Mouse (Mus musculus) C2C12 (cell line): ENCODE measurements at regions not wholly inside any gene's neighbourhood (a gene's known extent, or its start where the extent isn't known, plus 50 kb on each side); places are given as distances from the start of the nearest gene placed in this dataset.

Experiments
- CEBPB ChIP-seq: IDR thresholded peaks from one replicate; pipeline ENCODE4 v1.6.1; 2011; ENCODE audit warnings: low read depth, mild to moderate bottlenecking, control low read depth, moderate library complexity
- CTCF ChIP-seq: IDR thresholded peaks from one replicate; pipeline ENCODE4 v1.5.1; 2011; ENCODE audit not compliant: control insufficient read depth, insufficient read depth, insufficient read length
- MAX ChIP-seq: IDR thresholded peaks from one replicate; pipeline ENCODE4 v1.6.1; 2011; ENCODE audit warnings: mild to moderate bottlenecking, control low read depth
- MYOD1 ChIP-seq: IDR thresholded peaks from one replicate; pipeline ENCODE4 v1.6.1; 2011; ENCODE audit warnings: low read depth; ENCODE audit not compliant: control insufficient read depth, insufficient read length
- MYOG ChIP-seq: IDR thresholded peaks from one replicate; pipeline ENCODE4 v1.6.1; 2011; ENCODE audit not compliant: control insufficient read depth, insufficient read length; ENCODE audit errors: extremely low read depth
- USF1 ChIP-seq: IDR thresholded peaks from one replicate; pipeline ENCODE4 v1.6.1; 2011; ENCODE audit warnings: low read depth, mild to moderate bottlenecking, control low read depth, moderate library complexity

GRCm38 (mm10) chr4:142501177-142501576 is 262.0 kb upstream of the Kazn start:
- TF ChIP-seq MYOG: no peak
- TF ChIP-seq CTCF: no peak
- TF ChIP-seq MAX: no peak
- TF ChIP-seq CEBPB: no peak
- no peak for TF ChIP-seq USF1
- TF ChIP-seq MYOD1: no peak
